Mouse (Mus musculus) erythroblast, embryonic 14.5 days (primary cell): ENCODE data around the gene Olfr784. TPM values are rescaled to one million over a fixed set of nuclear protein-coding genes. Genes with fewer than 3 reads are reported as not detected.
"Not testable (repeated sequence)": the region's sequence is repeated elsewhere in the genome, so short reads cannot be mapped to it uniquely, and the experiment has no call there.

Source experiments
- H3K27me3 ChIP-seq: 2 replicates; pipeline ENCODE4 v1.6.1; 2012; ENCODE audit warnings: inconsistent platforms; ENCODE audit not compliant: control insufficient read depth
- H3K36me3 ChIP-seq: 2 replicates; pipeline ENCODE4 v1.6.1; 2012; ENCODE audit warnings: mild to moderate bottlenecking, inconsistent platforms; ENCODE audit not compliant: control insufficient read depth
- H3K4me1 ChIP-seq: 2 replicates; pipeline ENCODE4 v1.6.1; 2012; ENCODE audit warnings: inconsistent platforms; ENCODE audit not compliant: control insufficient read depth
- H3K4me3 ChIP-seq: replicated peaks from 2 replicates; pipeline ENCODE3; 2012; ENCODE audit warnings: moderate library complexity, mild to moderate bottlenecking, inconsistent platforms
- H3K9me3 ChIP-seq: 2 replicates; pipeline ENCODE4 v1.6.1; 2012; ENCODE audit warnings: low read length, inconsistent platforms, mixed read lengths; ENCODE audit not compliant: control insufficient read depth
- GATA1 ChIP-seq: IDR thresholded peaks from 2 replicates; pipeline ENCODE4 v1.6.1; 2012; ENCODE audit warnings: low read length, inconsistent platforms, mixed read lengths
- TAL1 ChIP-seq: IDR thresholded peaks from 3 replicates; pipeline ENCODE4 v1.6.1; 2012; ENCODE audit warnings: low read length, inconsistent platforms, mixed read lengths
- polyA plus RNA-seq: library from polyadenylated mRNA; stranded (reverse); fragments of >175 nt; gene quantifications from 2 replicates; pipeline ENCODE4 v1.2.3, GENCODE M21; 2012

The Olfr784 gene
- not detected in 2 replicates for polyA plus RNA-seq

GRCm38 (mm10) chr10:129383783-129384182 lies at the start of gene Olfr784:
Gene Olfr784, plus strand, starts transcription at chr10:129384083.
- no peaks in the 10 kb centered on the region for H3K36me3 ChIP-seq
- peaks cover 6% of the 10 kb centered on the region for H3K9me3 ChIP-seq
- H3K4me1 ChIP-seq, result no peaks in the 10 kb centered on the region
- TF ChIP-seq TAL1 (no peak), GATA1 (no peak)
- no peak within 1 kb of the TSS for H3K4me3 ChIP-seq
- no peaks in the 10 kb centered on the region for H3K27me3 ChIP-seq

- H3K36me3 ChIP-seq, result no peaks in the 10 kb centered on the region
- no peaks in the 10 kb centered on the region for H3K4me1 ChIP-seq
- no peaks in the 10 kb centered on the region for H3K9me3 ChIP-seq
- TF ChIP-seq GATA1 (no peak), TAL1 (no peak)
- no peak within 1 kb of the TSS for H3K4me3 ChIP-seq
- no peaks in the 10 kb centered on the region for H3K27me3 ChIP-seq
Observed at GRCm38 (mm10) chr10:129348550-129348949, 35.3 kb upstream of the Olfr784 start, which contains the start of gene Olfr782. Gene Olfr782, plus strand, starts transcription at chr10:129348850.

- H3K4me1 ChIP-seq, H3K27me3 ChIP-seq, H3K36me3 ChIP-seq, H3K4me3 ChIP-seq: not testable (repeated sequence)
- peaks cover 18% of the 10 kb centered on the region for H3K9me3 ChIP-seq
Observed at GRCm38 (mm10) chr10:129352475-129352874, 31.4 kb upstream of the Olfr784 start.

GRCm38 (mm10) chr10:129356496-129356895 lies 27.4 kb upstream of the Olfr784 start:
- H3K4me3 ChIP-seq, H3K36me3 ChIP-seq, H3K4me1 ChIP-seq, H3K27me3 ChIP-seq: not testable (repeated sequence)
- H3K9me3 ChIP-seq, result peaks cover 20% of the 10 kb centered on the region

GRCm38 (mm10) chr10:129357307-129357706 lies 26.6 kb upstream of the Olfr784 start:
- no peaks in the 10 kb centered on the region for H3K4me1 ChIP-seq
- H3K36me3 ChIP-seq, result no peaks in the 10 kb centered on the region
- TF ChIP-seq TAL1 (no peak), GATA1 (no peak)
- H3K27me3 ChIP-seq, result no peaks in the 10 kb centered on the region
- H3K9me3 ChIP-seq, result peaks cover 25% of the 10 kb centered on the region
- H3K4me3 ChIP-seq, result no peak overlapping the region

- not testable (repeated sequence) for H3K4me3 ChIP-seq, H3K4me1 ChIP-seq, H3K27me3 ChIP-seq, H3K36me3 ChIP-seq
- H3K9me3 ChIP-seq, result peaks cover 25% of the 10 kb centered on the region
Observed at GRCm38 (mm10) chr10:129374051-129374450, 9.8 kb upstream of the Olfr784 start.

GRCm38 (mm10) chr10:129400892-129401291 lies 17.0 kb downstream of the Olfr784 start:
- H3K9me3 ChIP-seq, result peaks cover 3% of the 10 kb centered on the region; the same call in 1 of the 2 replicates
- TF ChIP-seq TAL1, result no peak
- TF ChIP-seq GATA1, result no peak
- no peaks in the 10 kb centered on the region for H3K36me3 ChIP-seq
- H3K27me3 ChIP-seq, result no peaks in the 10 kb centered on the region
- no peak overlapping the region for H3K4me3 ChIP-seq
- H3K4me1 ChIP-seq, result no peaks in the 10 kb centered on the region

GRCm38 (mm10) chr10:129405126-129405525 lies 21.2 kb downstream of the Olfr784 start, which contains the start of gene Olfr785:
Gene Olfr785, plus strand, starts transcription at chr10:129405426.
- TF ChIP-seq GATA1, result no peak
- TF ChIP-seq TAL1, result no peak
- Histone ChIP-seq H3K4me1 (no peaks in the 10 kb centered on the region), H3K9me3 (peaks cover 3% of the 10 kb centered on the region; the same call in 1 of the 2 replicates)

GRCm38 (mm10) chr10:129427006-129427405 lies 43.1 kb downstream of the Olfr784 start, which contains the start of gene Olfr786:
Gene Olfr786, plus strand, starts transcription at chr10:129427306.
- H3K27me3 ChIP-seq, result no peaks in the 10 kb centered on the region
- H3K9me3 ChIP-seq, result no peaks in the 10 kb centered on the region; the same call in 1 of the 2 replicates
- no peaks in the 10 kb centered on the region for H3K36me3 ChIP-seq
- TF ChIP-seq TAL1 (no peak), GATA1 (no peak)
- no peaks in the 10 kb centered on the region for H3K4me1 ChIP-seq
- H3K4me3 ChIP-seq, result no peak within 1 kb of the TSS

More at GRCm38 (mm10) chr10:129405126-129405525, 21.2 kb downstream of the Olfr784 start, which contains the start of gene Olfr785:
- no peaks in the 10 kb centered on the region for H3K27me3 ChIP-seq
- H3K36me3 ChIP-seq, result no peaks in the 10 kb centered on the region
- no peak within 1 kb of the TSS for H3K4me3 ChIP-seq

Other genes with a start within 250 kb of the Olfr784 start
- gene Olfr770, start 245.1 kb upstream of the Olfr784 start, polyA plus RNA-seq, result not detected in 2 replicates
- gene Olfr771, start 219.3 kb upstream of the Olfr784 start, polyA plus RNA-seq, result not detected in 2 replicates
- not detected in 2 replicates for gene Olfr772, start 206.2 kb upstream of the Olfr784 start, polyA plus RNA-seq
- gene Olfr773, start 196.7 kb upstream of the Olfr784 start, polyA plus RNA-seq, result not detected in 2 replicates
- gene Olfr774, start 147.9 kb upstream of the Olfr784 start, polyA plus RNA-seq, result not detected in 2 replicates
- gene Olfr775, start 135.7 kb upstream of the Olfr784 start, polyA plus RNA-seq, result 0.01 TPM in 1 of 2 replicates, not detected in the other
- gene Olfr776, start 125.0 kb upstream of the Olfr784 start, polyA plus RNA-seq, result 0.06 TPM in 1 of 2 replicates, not detected in the other
- 0.04 TPM in 1 of 2 replicates, not detected in the other for gene Olfr777, start 112.6 kb upstream of the Olfr784 start, polyA plus RNA-seq
- not detected in 2 replicates for gene Olfr780, start 66.0 kb upstream of the Olfr784 start, polyA plus RNA-seq
- not detected in 2 replicates for gene Olfr781, start 55.2 kb upstream of the Olfr784 start, polyA plus RNA-seq
- not detected in 2 replicates for gene Olfr782, start 35.2 kb upstream of the Olfr784 start, polyA plus RNA-seq
- gene Olfr785, start 21.3 kb downstream of the Olfr784 start, polyA plus RNA-seq, result not detected in 2 replicates
- gene Olfr786, start 43.2 kb downstream of the Olfr784 start, polyA plus RNA-seq, result not detected in 2 replicates
- gene Olfr787, start 77.8 kb downstream of the Olfr784 start, polyA plus RNA-seq, result not detected in 2 replicates
- gene Olfr788, start 86.9 kb downstream of the Olfr784 start, polyA plus RNA-seq, result not detected in 2 replicates
- not detected in 2 replicates for gene Olfr789, start 100.7 kb downstream of the Olfr784 start, polyA plus RNA-seq
- not detected in 2 replicates for gene Olfr790, start 114.4 kb downstream of the Olfr784 start, polyA plus RNA-seq
- not detected in 2 replicates for gene Olfr791, start 137.7 kb downstream of the Olfr784 start, polyA plus RNA-seq
- not detected in 2 replicates for gene Olfr792, start 155.1 kb downstream of the Olfr784 start, polyA plus RNA-seq
- not detected in 2 replicates for gene Olfr794, start 183.6 kb downstream of the Olfr784 start, polyA plus RNA-seq
- not detected in 2 replicates for gene Olfr796, start 228.5 kb downstream of the Olfr784 start, polyA plus RNA-seq
- gene Olfr798, start 243.9 kb downstream of the Olfr784 start, polyA plus RNA-seq, result not detected in 2 replicates